Mouse (Mus musculus) stomach, embryonic 14.5 days (tissue): ENCODE results near the gene Opn4. TPM values are rescaled to one million over a fixed set of nuclear protein-coding genes. Genes with fewer than 3 reads are reported as not detected.

ENCODE experiments used
- ATAC-seq: fragments of 200-750 bp; cut with Nextera tagmentation; 2 replicates; pipeline ENCODE4 v1.8.0; 2017; ENCODE audit warnings: low read depth, moderate TSS enrichment; ENCODE audit not compliant: insufficient number of reproducible peaks, insufficient read depth, low FRiP score
- H3K27ac ChIP-seq: fragments of 300-500 bp; sonication (generic); 2 replicates; pipeline ENCODE4 v1.5.1; 2014; ENCODE audit warnings: mild to moderate bottlenecking, low read length, moderate library complexity, mixed read lengths
- H3K27me3 ChIP-seq: fragments of 300-500 bp; sonication (generic); 2 replicates; pipeline ENCODE4 v1.6.1; 2014; ENCODE audit warnings: low read length, control low read depth, mixed read lengths; ENCODE audit not compliant: control insufficient read depth, insufficient read depth
- H3K36me3 ChIP-seq: fragments of 300-500 bp; sonication (generic); 2 replicates; pipeline ENCODE4 v1.6.1; 2014; ENCODE audit warnings: mild to moderate bottlenecking, control low read depth, low read length, moderate library complexity, mixed read lengths; ENCODE audit not compliant: control insufficient read depth, insufficient read depth
- H3K4me1 ChIP-seq: fragments of 300-500 bp; sonication (generic); 2 replicates; pipeline ENCODE4 v1.6.1; 2014; ENCODE audit warnings: low read length, control low read depth, mixed read lengths; ENCODE audit not compliant: control insufficient read depth, insufficient read depth
- H3K4me2 ChIP-seq: fragments of 300-500 bp; sonication (generic); replicated peaks from 2 replicates; pipeline ENCODE4 v1.6.1; 2014; ENCODE audit warnings: low read depth, low read length, control low read depth
- H3K4me3 ChIP-seq: fragments of 300-500 bp; sonication (generic); 2 replicates; pipeline ENCODE4 v1.5.1; 2014; ENCODE audit warnings: low read depth, low read length, control low read depth
- H3K9ac ChIP-seq: fragments of 300-500 bp; sonication (generic); replicated peaks from 2 replicates; pipeline ENCODE4 v1.6.1; 2014; ENCODE audit warnings: low read depth, mild to moderate bottlenecking, control low read depth, low read length, moderate library complexity, mixed read lengths
- H3K9me3 ChIP-seq: fragments of 300-500 bp; sonication (generic); 2 replicates; pipeline ENCODE4 v1.6.1; 2016; ENCODE audit warnings: low read depth, low read length, control low read depth; ENCODE audit not compliant: control insufficient read depth
- WGBS: fragments of 180-500 bp; shearing (Covaris S2); extraction: QIAGEN DNeasy Blood & Tissue Kit; methylation state at CpG from one replicate; pipeline ENCODE4 v1.1.7; 2014; 5-methylcytosine and 5-hydroxymethylcytosine counted together
- polyA plus RNA-seq: library from polyadenylated mRNA; unstranded; fragments of >200 nt; fragmentation: Nextera tagmentation; extraction: Ambion mirVana; gene quantifications from 2 replicates; pipeline ENCODE4 v1.2.1, GENCODE M21; 2014

The Opn4 gene
- polyA plus RNA-seq, 1 experiment from 2014 or later: not detected

GRCm38 (mm10) chr14:34623074-34623473 lies 23.1 kb upstream of the Opn4 start:
- Histone ChIP-seq H3K4me1 (no peaks in the 10 kb centered on the region), H3K27ac (no peak overlapping the region), H3K27me3 (no peaks in the 10 kb centered on the region), H3K36me3 (no peaks in the 10 kb centered on the region), H3K9me3 (no peaks in the 10 kb centered on the region), H3K9ac (no peak overlapping the region), H3K4me2 (no peak overlapping the region), H3K4me3 (no peak overlapping the region)
- 81% methylated on average over 5 of the region's 5 CpGs for WGBS
- no peak for ATAC-seq

GRCm38 (mm10) chr14:34620611-34621376 lies 20.9 kb upstream of the Opn4 start:
- Histone ChIP-seq H3K27ac (no peak overlapping the region), H3K36me3 (no peaks in the 10 kb centered on the region), H3K4me1 (no peaks in the 10 kb centered on the region), H3K4me2 (no peak overlapping the region), H3K9ac (no peak overlapping the region), H3K27me3 (no peaks in the 10 kb centered on the region), H3K4me3 (no peak overlapping the region), H3K9me3 (no peaks in the 10 kb centered on the region)
- no peak for ATAC-seq
- WGBS: 39% methylated on average over 10 of the region's 10 CpGs

GRCm38 (mm10) chr14:34618808-34619207 lies 18.9 kb upstream of the Opn4 start:
- no peak overlapping the region for H3K4me2 ChIP-seq
- H3K27ac ChIP-seq: no peak overlapping the region
- ATAC-seq: 0 out of 2 replicates have a peak, but pooled peaks have one; percentile 24
- 34% methylated on average over 9 of the region's 9 CpGs for WGBS
- H3K36me3 ChIP-seq: no peaks in the 10 kb centered on the region
- H3K4me1 ChIP-seq: 0 out of 2 replicates have a peak, but pooled peaks cover 3% of the 10 kb centered on the region
- no peak overlapping the region for H3K4me3 ChIP-seq
- no peak overlapping the region for H3K9ac ChIP-seq
- H3K27me3 ChIP-seq: no peaks in the 10 kb centered on the region
- no peaks in the 10 kb centered on the region for H3K9me3 ChIP-seq

GRCm38 (mm10) chr14:34616821-34617220 lies 16.9 kb upstream of the Opn4 start:
- Histone ChIP-seq H3K27ac (no peak overlapping the region), H3K4me1 (0 out of 2 replicates have a peak, but pooled peaks cover 3% of the 10 kb centered on the region), H3K4me3 (no peak overlapping the region), H3K9me3 (no peaks in the 10 kb centered on the region), H3K27me3 (no peaks in the 10 kb centered on the region), H3K36me3 (no peaks in the 10 kb centered on the region), H3K9ac (no peak overlapping the region), H3K4me2 (no peak overlapping the region)
- ATAC-seq: peak; percentile 66; the same call in 1 of the 2 replicates
- 3% methylated on average over 8 of the region's 8 CpGs for WGBS

GRCm38 (mm10) chr14:34615625-34616024 lies 15.7 kb upstream of the Opn4 start:
- H3K4me2 ChIP-seq: no peak overlapping the region
- 0 out of 2 replicates have a peak, but pooled peaks cover 3% of the 10 kb centered on the region for H3K4me1 ChIP-seq
- H3K27ac ChIP-seq: peak overlapping the region; percentile 63
- H3K36me3 ChIP-seq: no peaks in the 10 kb centered on the region
- WGBS: 34% methylated on average over 4 of the region's 4 CpGs
- no peaks in the 10 kb centered on the region for H3K27me3 ChIP-seq
- H3K4me3 ChIP-seq: no peak overlapping the region
- ATAC-seq: 0 out of 2 replicates have a peak, but pooled peaks have one; percentile 18
- H3K9me3 ChIP-seq: no peaks in the 10 kb centered on the region
- H3K9ac ChIP-seq: no peak overlapping the region

GRCm38 (mm10) chr14:34615082-34615481 lies 15.1 kb upstream of the Opn4 start:
- Histone ChIP-seq H3K27me3 (no peaks in the 10 kb centered on the region), H3K4me2 (peak overlapping the region; percentile 37), H3K4me1 (0 out of 2 replicates have a peak, but pooled peaks cover 3% of the 10 kb centered on the region), H3K9ac (no peak overlapping the region), H3K36me3 (no peaks in the 10 kb centered on the region), H3K9me3 (no peaks in the 10 kb centered on the region), H3K4me3 (no peak overlapping the region), H3K27ac (peak overlapping the region; percentile 63; the same call in 1 of the 2 replicates)
- 2% methylated on average over 13 of the region's 13 CpGs for WGBS
- no peak for ATAC-seq

- H3K4me2 ChIP-seq: peak overlapping the region; percentile 37
- no peaks in the 10 kb centered on the region for H3K27me3 ChIP-seq
- H3K9ac ChIP-seq: no peak overlapping the region
- H3K4me1 ChIP-seq: 0 out of 2 replicates have a peak, but pooled peaks cover 3% of the 10 kb centered on the region
- no peak overlapping the region for H3K4me3 ChIP-seq
- 13% methylated on average over 15 of the region's 15 CpGs for WGBS
- H3K27ac ChIP-seq: peak overlapping the region; percentile 63; the same call in 1 of the 2 replicates
- H3K9me3 ChIP-seq: no peaks in the 10 kb centered on the region
- ATAC-seq: no peak
- no peaks in the 10 kb centered on the region for H3K36me3 ChIP-seq
These were observed 14.6 kb upstream of the Opn4 start for GRCm38 (mm10) chr14:34614551-34614950.

- H3K9ac ChIP-seq: no peak overlapping the region
- H3K4me2 ChIP-seq: no peak overlapping the region
- no peak overlapping the region for H3K27ac ChIP-seq
- H3K9me3 ChIP-seq: no peaks in the 10 kb centered on the region
- no peak for ATAC-seq
- H3K4me1 ChIP-seq: 0 out of 2 replicates have a peak, but pooled peaks cover 3% of the 10 kb centered on the region
- 33% methylated on average over 6 of the region's 6 CpGs for WGBS
- no peak overlapping the region for H3K4me3 ChIP-seq
- no peaks in the 10 kb centered on the region for H3K27me3 ChIP-seq
- no peaks in the 10 kb centered on the region for H3K36me3 ChIP-seq
These were observed 13.6 kb upstream of the Opn4 start for GRCm38 (mm10) chr14:34613523-34613922.
